Mouse (Mus musculus): ENCODE measurements at regions not wholly inside any gene's neighbourhood (a gene's known extent, or its start where the extent isn't known, plus 50 kb on each side); places are given as distances from the start of the nearest gene placed in this dataset.

DNA sequence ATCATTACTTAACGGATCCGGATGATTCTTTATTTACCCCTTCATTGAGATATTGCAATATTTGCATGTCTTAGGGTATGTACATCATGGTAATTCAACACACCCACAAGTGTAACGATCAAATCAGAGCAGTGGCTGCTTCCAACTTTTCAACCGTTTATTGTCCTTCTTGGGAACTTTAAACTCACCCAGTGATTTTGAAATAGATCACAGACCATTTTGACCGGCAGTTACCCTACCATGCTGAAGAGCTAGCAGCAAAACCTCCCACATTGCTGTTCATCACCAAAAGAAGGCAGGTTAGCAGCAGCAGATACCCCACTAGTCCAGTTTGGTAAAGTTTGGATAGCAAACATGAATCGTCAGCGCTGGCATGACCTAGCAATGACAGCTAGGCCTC is 130.2 kb upstream of the Nfe2l3 start:
- TF ChIP-seq CTCF (IDR thresholded peaks at IDR 0.05; ENCODE audit: extremely low read depth, insufficient read depth, insufficient read length, insufficient replicate concordance) (no peak), POLR2A (IDR thresholded peaks at IDR 0.05; ENCODE audit: low read depth, low read length) (no peak)
